ENCODE assay signal across 23 mouse cellular contexts in the genomic region with DNA sequence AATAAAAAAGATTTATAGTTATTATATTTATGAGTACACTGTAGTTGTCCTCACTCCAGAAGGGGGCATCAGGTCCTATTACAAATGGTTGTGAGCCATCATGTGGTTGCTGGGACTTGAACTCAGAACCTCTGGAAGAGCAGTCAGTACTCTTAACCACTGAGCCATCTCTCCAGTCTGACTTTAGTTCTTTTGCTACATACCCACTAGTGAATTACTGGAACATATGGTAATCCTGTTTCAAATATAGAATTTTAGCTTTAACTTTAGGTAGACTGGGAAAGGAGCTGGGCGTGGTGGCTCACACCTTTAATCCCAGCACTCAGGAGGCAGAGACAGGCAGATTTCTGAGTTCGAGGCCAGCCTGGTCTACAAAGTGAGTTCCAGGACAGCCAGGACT. TPM values are rescaled to one million over a fixed set of nuclear protein-coding genes. Genes with fewer than 3 reads are reported as not detected.
"Had no signal": no experiment of that assay in that cellular context is flagged by ENCODE, and none has a peak within 500 bp of the region (broad histone marks: within the 10 kb centered on the region; RNA-seq: fewer than 3 reads in every experiment).

No protein-coding gene starts in this region.

RNA-seq across cellular contexts. Expression of a gene that starts 46.6 kb away (rescaled TPM):
- total RNA-seq: forebrain, postnatal 0 days; gastrocnemius, adult 18-20 months; gastrocnemius, adult 2 months; gastrocnemius, adult 8-10 months; gastrocnemius, postnatal 10 days; gastrocnemius, postnatal 14 days; gastrocnemius, postnatal 25 days; gastrocnemius, postnatal 36 days; gastrocnemius, postnatal 4 days; heart, adult 18-20 months; heart, adult 2 months; heart, adult 8-10 months had no signal
- polyA plus RNA-seq: cortical plate, adult 2 months; embryonic facial prominence, embryonic 10.5 days; embryonic facial prominence, embryonic 13.5 days; erythroblast, embryonic 14.5 days; forebrain, embryonic 10.5 days; forebrain, embryonic 12.5 days; forebrain, embryonic 13.5 days; forebrain, embryonic 14.5 days; forebrain, embryonic 15.5 days; forebrain, embryonic 16.5 days; forebrain, postnatal 0 days; frontal cortex, adult 2 months; heart, adult 2 months had no signal
